Mouse (Mus musculus): ENCODE results near the gene Il6st.

DNA sequence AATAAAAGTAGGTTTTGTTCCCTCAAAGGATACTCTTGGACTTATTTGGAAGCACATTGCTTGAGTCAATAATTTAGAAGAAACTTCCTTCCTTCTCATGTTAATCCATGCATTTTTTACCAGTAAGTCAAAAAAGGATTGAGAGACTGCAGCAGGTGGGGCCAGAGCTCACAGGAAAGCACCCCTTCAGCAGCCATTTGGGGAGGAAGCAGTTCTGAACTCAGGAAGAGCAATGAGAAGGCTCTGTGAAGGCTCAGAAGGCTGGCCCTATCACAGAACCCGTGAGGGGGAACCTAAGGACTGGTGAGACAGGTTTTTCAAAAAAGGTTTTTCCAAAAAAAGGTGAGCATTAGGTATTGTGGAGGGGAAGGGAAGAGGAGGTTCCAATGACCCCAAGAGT is 50.7 kb downstream of the Il6st start:
- TF ChIP-seq CTCF (IDR thresholded peaks at IDR 0.05; ENCODE audit: insufficient read depth, low read depth, low read length) (no peak), POLR2A (IDR thresholded peaks at IDR 0.05; ENCODE audit: insufficient read depth, low read depth, low read length) (no peak)
